Mouse (Mus musculus): ENCODE results near the gene Prima1.

Prima1 gene

DNA sequence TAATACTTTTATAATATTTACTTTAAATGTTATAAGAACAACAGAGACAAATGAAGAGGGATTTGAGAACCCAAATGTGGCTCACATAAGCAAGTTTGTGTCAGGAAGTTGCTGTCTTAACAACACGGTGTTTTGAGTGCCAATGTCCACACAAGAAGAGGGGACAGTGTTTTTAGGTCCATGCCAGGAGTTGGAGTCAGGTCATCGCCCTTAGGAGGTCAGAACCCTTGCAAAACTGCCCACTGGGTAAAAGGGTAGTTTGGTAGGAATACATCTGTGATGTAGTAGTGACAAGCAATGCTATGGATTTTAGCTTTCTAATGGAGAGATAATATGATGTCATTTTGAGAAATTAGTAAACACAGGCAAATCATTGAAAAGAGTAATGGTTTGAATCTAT lies 91.7 kb downstream of the Prima1 start:
- no peak for DNase-seq (ENCODE audit: low spot score)
